In the genomic region with DNA sequence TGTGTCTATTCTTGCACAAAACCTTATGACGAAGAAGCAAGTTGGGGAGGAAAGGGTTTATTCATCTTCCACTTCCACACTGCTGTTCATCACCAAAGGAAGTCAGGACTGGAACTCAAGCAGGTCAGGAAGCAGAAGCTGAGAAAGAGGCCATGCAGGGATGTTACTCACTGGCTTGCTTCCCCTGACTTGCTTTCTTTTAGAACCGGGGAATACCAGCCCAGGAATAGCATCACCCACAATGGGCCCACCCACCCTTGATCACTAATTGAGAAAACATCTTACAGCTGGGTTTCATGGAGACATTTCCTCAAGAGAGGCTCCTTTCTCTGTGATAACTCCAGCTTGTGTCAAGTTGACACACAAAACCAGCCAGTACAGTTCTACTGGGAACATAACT, we compare ENCODE assay signal across 6 mouse cellular contexts.
A peak's percentile ranks its signal among the peaks of the same experiment; 100 is the strongest.
DNase-seq lines count a peak whose midpoint lies in the region; TF ChIP-seq lines count a peak whose summit lies in the region.
"Not testable (repeated sequence)": the region's sequence is repeated elsewhere in the genome, so short reads cannot be mapped to it uniquely, and the experiment has no call there.

No protein-coding gene starts in this region.

- not testable (repeated sequence) for H3K27me3 ChIP-seq in CH12.LX (replicated peaks)

- DNase-seq in CH12.LX (ENCODE audit: extremely low read depth) = peak; percentile 2
- peak; percentile 12 for DNase-seq in brain, adult 2 months (ENCODE audit: low read depth, low spot score)
- peak; percentile 92 for DNase-seq in heart, adult 11 months
- peak; percentile 19 for DNase-seq in heart, adult 8-10 months (ENCODE audit: low spot score)
- DNase-seq in heart, adult 9 months (ENCODE audit: low spot score in 2 of 2) = peak; percentile 3 to 24
- DNase-seq in heart, postnatal 10 days = peak; percentile 6 to 13

- not testable (repeated sequence) for H3K4me3 ChIP-seq in CH12.LX (replicated peaks in 1 of 3; ENCODE audit: low read depth in 2 of 3, low read length in 2 of 3, poor library complexity in 1 of 3)

- TF ChIP-seq EP300 in CH12.LX (IDR thresholded peaks at IDR 0.05; ENCODE audit: low read length) = not testable (repeated sequence)

- H3K4me1 ChIP-seq in CH12.LX (ENCODE audit: control insufficient read depth in 1 of 2, insufficient read depth in 2 of 2) = not testable (repeated sequence)

- TF ChIP-seq POLR2A in CH12.LX (IDR thresholded peaks at IDR 0.05; ENCODE audit: low read depth, low read length) = not testable (repeated sequence)

- TF ChIP-seq RAD21 in CH12.LX (IDR thresholded peaks at IDR 0.05; ENCODE audit: low read depth, low read length) = not testable (repeated sequence)

- dilution Hi-C loops in CH12.LX (cut with MboI; ENCODE audit: extremely low pct_ligation_motif_present, extremely low pct_unique_long_range_greater_than_20kb, low sequenced_read_pairs) = not testable (repeated sequence)

- in situ Hi-C loops in CH12.LX (cut with MboI; ENCODE audit: low pct_ligation_motif_present, low pct_unique_long_range_greater_than_20kb, low sequenced_read_pairs) = not testable (repeated sequence)

- not testable (repeated sequence) for H3K36me3 ChIP-seq in CH12.LX (replicated peaks in 1 of 2; ENCODE audit: control insufficient read depth in 1 of 2, insufficient read depth in 1 of 2, low read length in 1 of 2)

- not testable (repeated sequence) for H3K9me3 ChIP-seq in CH12.LX (replicated peaks; ENCODE audit: low read length)

- H3K79me2 ChIP-seq in CH12.LX (replicated peaks; ENCODE audit: control insufficient read depth, extremely low read depth, insufficient read depth, poor library complexity, severe bottlenecking) = not testable (repeated sequence)

- not testable (repeated sequence) for TF ChIP-seq CTCF in CH12.LX (conservative IDR thresholded peaks at IDR 0.05 in 1 of 2, IDR thresholded peaks at IDR 0.05 in 1 of 2; ENCODE audit: low read depth in 2 of 2, low read length in 2 of 2)

- H3K27ac ChIP-seq in CH12.LX (ENCODE audit: insufficient read depth, low read depth) = not testable (repeated sequence)

- intact Hi-C loops in heart, postnatal 10 days (cut with DNase I) = not testable (repeated sequence)

- not testable (repeated sequence) for H3K4me2 ChIP-seq in CH12.LX (ENCODE audit: insufficient read depth, low read depth, poor library complexity, severe bottlenecking)

- not testable (repeated sequence) for H3K9ac ChIP-seq in CH12.LX (ENCODE audit: insufficient read depth, low read depth)

Comparison
In these comparisons a context has a peak if more than half of its experiments do, and no peak if none do; other contexts are left out.
1. DNase-seq: peak in every context shown above with its lines; median percentile 92 in heart, adult 11 months; 19 in heart, adult 8-10 months; 14 in heart, adult 9 months; 12 in brain, adult 2 months; 10 in heart, postnatal 10 days; 2 in CH12.LX.